Mouse (Mus musculus) adrenal gland, postnatal 25 days (tissue): ENCODE results near the gene Tchh. TPM values are rescaled to one million over a fixed set of nuclear protein-coding genes. Genes with fewer than 3 reads are reported as not detected.
"Not testable (repeated sequence)": the region's sequence is repeated elsewhere in the genome, so short reads cannot be mapped to it uniquely, and the experiment has no call there.

Experiments used
- DNase-seq: peaks from one replicate; pipeline ENCODE4 v3.0.0; 2021; ENCODE audit warnings: mixed read lengths
- microRNA-seq, 2 experiments: library from miRNA; unstranded; fragments of <30 nt; microRNA quantifications; one replicate each; pipeline ENCODE4 v1.2.0; 2021
- total RNA-seq: library from RNA; stranded (reverse); gene quantifications from 2 replicates; pipeline ENCODE4 v1.2.3, GENCODE M21; 2021

Gene Tchh
- total RNA-seq, 1 experiment from 2014 or later, result 0.70 TPM

- not testable (repeated sequence) for DNase-seq
Observed at GRCm38 (mm10) chr3:93494774-93495173, 52.6 kb downstream of the Tchh start.

DNA sequence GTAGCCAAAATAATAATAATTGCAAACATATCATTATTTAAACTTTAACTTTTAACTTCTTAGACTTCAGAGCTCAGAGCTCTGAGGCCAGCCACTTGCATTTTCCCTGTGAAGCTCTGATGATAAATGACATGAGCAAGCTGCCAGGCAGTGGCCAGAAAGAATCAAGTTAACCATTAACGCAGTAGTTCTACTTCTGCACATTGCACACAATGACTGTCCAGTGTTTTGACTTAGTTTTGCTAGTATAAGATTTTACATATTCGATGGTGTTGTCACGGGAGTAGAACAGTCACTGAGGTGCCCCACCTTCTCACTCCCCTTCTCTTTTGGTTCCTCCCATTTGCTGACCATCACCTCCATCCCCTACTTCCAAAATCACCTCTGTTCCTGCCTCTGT is 55.0 kb downstream of the Tchh start:
- no peak for DNase-seq

Small RNAs within 50 kb of the gene (microRNA-seq; reads per million reads assigned to microRNA genes)
- 0 reads per million in 2 experiments for gene Gm22752

Other genes with a start within 250 kb of the Tchh start
- gene Flg2, start 245.1 kb upstream of the Tchh start, total RNA-seq, result not detected in 2 replicates
- gene Flg, start 168.8 kb upstream of the Tchh start, total RNA-seq, result not detected in 2 replicates
- 0.03 TPM in 1 of 2 replicates, not detected in the other for gene Hrnr, start 122.6 kb upstream of the Tchh start, total RNA-seq
- gene Rptn, start 48.6 kb upstream of the Tchh start, total RNA-seq, result not detected in 2 replicates
- 0.58 and 1.5 TPM in 2 replicates for gene Tchhl1, start 26.4 kb downstream of the Tchh start, total RNA-seq
- gene S100a11, start 78.2 kb downstream of the Tchh start, total RNA-seq, result 205 and 211 TPM in 2 replicates
- gene S100a10, start 112.8 kb downstream of the Tchh start, total RNA-seq, result 138 and 144 TPM in 2 replicates
- gene Tdpoz2, start 210.4 kb downstream of the Tchh start, total RNA-seq, result 0.82 TPM in 1 of 2 replicates, not detected in the other
- not detected in 2 replicates for gene Tdpoz1, start 234.0 kb downstream of the Tchh start, total RNA-seq